Mouse (Mus musculus): Measurements from ENCODE around the gene Timp3. TPM values are rescaled to one million over a fixed set of nuclear protein-coding genes. Genes with fewer than 3 reads are reported as not detected.

Gene Timp3
- polyA plus RNA-seq, 1 experiment from 2014 or later: 208 TPM

GRCm38 (mm10) chr10:86339649-86340379 lies 39.6 kb downstream of the Timp3 start:
- H3K4me2 ChIP-seq (replicated peaks; ENCODE audit: low read depth, low read length): no peak overlapping the region
- 16% methylated on average over 2 of the region's 2 CpGs for WGBS
- H3K27me3 ChIP-seq (replicated peaks; ENCODE audit: insufficient read depth, low read length): no peaks in the 10 kb centered on the region
- TF ChIP-seq EP300 (IDR thresholded peaks at IDR 0.05) (peak; percentile 82), CTCF (IDR thresholded peaks at IDR 0.05) (peak; percentile 7; the same call in 1 of the 2 replicates)
- H3K9me3 ChIP-seq (ENCODE audit: low read length): no peaks in the 10 kb centered on the region
- H3K27ac ChIP-seq (ENCODE audit: low read length): peak overlapping the region; percentile 88
- peaks cover 61% of the 10 kb centered on the region; the same call in 1 of the 2 replicates for H3K4me1 ChIP-seq (ENCODE audit: insufficient read depth, low read depth, low read length)
- H3K36me3 ChIP-seq (ENCODE audit: insufficient read depth, low read length): peaks cover 11% of the 10 kb centered on the region; the same call in 1 of the 2 replicates
- no peak overlapping the region for H3K4me3 ChIP-seq (ENCODE audit: low read depth, low read length)
- ATAC-seq (peak; percentile 82), DNase-seq (ENCODE audit: low spot score) (peak; percentile 95)
- no peak overlapping the region for H3K9ac ChIP-seq (replicated peaks; ENCODE audit: low read depth)

- peak overlapping the region; percentile 88 for H3K27ac ChIP-seq (ENCODE audit: low read length)
- no peak overlapping the region for H3K4me2 ChIP-seq (replicated peaks; ENCODE audit: low read depth, low read length)
- ATAC-seq (no peak), DNase-seq (ENCODE audit: low spot score) (no peak)
- no peaks in the 10 kb centered on the region for H3K9me3 ChIP-seq (ENCODE audit: low read length)
- no peak overlapping the region for H3K4me3 ChIP-seq (ENCODE audit: low read depth, low read length)
- H3K4me1 ChIP-seq (ENCODE audit: insufficient read depth, low read depth, low read length): peaks cover 61% of the 10 kb centered on the region; the same call in 1 of the 2 replicates
- no peak for TF ChIP-seq CTCF (IDR thresholded peaks at IDR 0.05)
- no peak for TF ChIP-seq EP300 (IDR thresholded peaks at IDR 0.05)
- no peak overlapping the region for H3K9ac ChIP-seq (replicated peaks; ENCODE audit: low read depth)
- H3K36me3 ChIP-seq (ENCODE audit: insufficient read depth, low read length): peaks cover 11% of the 10 kb centered on the region; the same call in 1 of the 2 replicates
- 79% methylated on average over 7 of the region's 7 CpGs for WGBS
- H3K27me3 ChIP-seq (replicated peaks; ENCODE audit: insufficient read depth, low read length): no peaks in the 10 kb centered on the region
These were observed 40.2 kb downstream of the Timp3 start for GRCm38 (mm10) chr10:86340421-86340820.

GRCm38 (mm10) chr10:86340991-86341527 lies 40.9 kb downstream of the Timp3 start:
- WGBS: 71% methylated on average over 3 of the region's 3 CpGs

GRCm38 (mm10) chr10:86341589-86341988 lies 41.4 kb downstream of the Timp3 start:
- 11% methylated on average over 8 of the region's 8 CpGs for WGBS
- ATAC-seq: peak; percentile 36

More at GRCm38 (mm10) chr10:86340991-86341527, 40.9 kb downstream of the Timp3 start:
- peak overlapping the region; percentile 65 for H3K27ac ChIP-seq (ENCODE audit: low read length)
- DNase-seq (ENCODE audit: low spot score) (no peak), ATAC-seq (no peak)
- H3K4me3 ChIP-seq (ENCODE audit: low read depth, low read length): no peak overlapping the region
- H3K4me1 ChIP-seq (ENCODE audit: insufficient read depth, low read depth, low read length): peaks cover 55% of the 10 kb centered on the region; the same call in 1 of the 2 replicates
- H3K27me3 ChIP-seq (replicated peaks; ENCODE audit: insufficient read depth, low read length): no peaks in the 10 kb centered on the region
- TF ChIP-seq CTCF (IDR thresholded peaks at IDR 0.05) (no peak), EP300 (IDR thresholded peaks at IDR 0.05) (no peak)
- H3K9me3 ChIP-seq (ENCODE audit: low read length): no peaks in the 10 kb centered on the region
- no peak overlapping the region for H3K9ac ChIP-seq (replicated peaks; ENCODE audit: low read depth)
- H3K4me2 ChIP-seq (replicated peaks; ENCODE audit: low read depth, low read length): no peak overlapping the region
- peaks cover 11% of the 10 kb centered on the region; the same call in 1 of the 2 replicates for H3K36me3 ChIP-seq (ENCODE audit: insufficient read depth, low read length)

GRCm38 (mm10) chr10:86342151-86342550 lies 42.0 kb downstream of the Timp3 start:
- Histone ChIP-seq H3K27ac (ENCODE audit: low read length) (peak overlapping the region; percentile 65), H3K27me3 (replicated peaks; ENCODE audit: insufficient read depth, low read length) (no peaks in the 10 kb centered on the region), H3K9ac (replicated peaks; ENCODE audit: low read depth) (no peak overlapping the region), H3K4me2 (replicated peaks; ENCODE audit: low read depth, low read length) (no peak overlapping the region), H3K4me1 (ENCODE audit: insufficient read depth, low read depth, low read length) (peaks cover 49% of the 10 kb centered on the region; the same call in 1 of the 2 replicates), H3K36me3 (ENCODE audit: insufficient read depth, low read length) (peaks cover 16% of the 10 kb centered on the region; the same call in 1 of the 2 replicates), H3K4me3 (ENCODE audit: low read depth, low read length) (no peak overlapping the region), H3K9me3 (ENCODE audit: low read length) (no peaks in the 10 kb centered on the region)
- 76% methylated on average over 4 of the region's 4 CpGs for WGBS
- no peak for ATAC-seq
- no peak for DNase-seq (ENCODE audit: low spot score)
- no peak for TF ChIP-seq CTCF (IDR thresholded peaks at IDR 0.05)
- no peak; the same call in 1 of the 2 replicates for TF ChIP-seq EP300 (IDR thresholded peaks at IDR 0.05)

More at GRCm38 (mm10) chr10:86341589-86341988, 41.4 kb downstream of the Timp3 start:
- no peak for TF ChIP-seq CTCF (IDR thresholded peaks at IDR 0.05)
- TF ChIP-seq EP300 (IDR thresholded peaks at IDR 0.05): peak; percentile 34; the same call in 1 of the 2 replicates
- Histone ChIP-seq H3K27me3 (replicated peaks; ENCODE audit: insufficient read depth, low read length) (no peaks in the 10 kb centered on the region), H3K4me2 (replicated peaks; ENCODE audit: low read depth, low read length) (no peak overlapping the region), H3K9me3 (ENCODE audit: low read length) (no peaks in the 10 kb centered on the region), H3K4me1 (ENCODE audit: insufficient read depth, low read depth, low read length) (peaks cover 50% of the 10 kb centered on the region; the same call in 1 of the 2 replicates), H3K9ac (replicated peaks; ENCODE audit: low read depth) (no peak overlapping the region), H3K27ac (ENCODE audit: low read length) (peak overlapping the region; percentile 65), H3K36me3 (ENCODE audit: insufficient read depth, low read length) (peaks cover 16% of the 10 kb centered on the region; the same call in 1 of the 2 replicates), H3K4me3 (ENCODE audit: low read depth, low read length) (no peak overlapping the region)
- DNase-seq (ENCODE audit: low spot score): peak; percentile 69

GRCm38 (mm10) chr10:86342713-86343112 lies 42.5 kb downstream of the Timp3 start:
- 53% methylated on average over 7 of the region's 7 CpGs for WGBS
- Histone ChIP-seq H3K4me1 (ENCODE audit: insufficient read depth, low read depth, low read length) (peaks cover 47% of the 10 kb centered on the region; the same call in 1 of the 2 replicates), H3K27me3 (replicated peaks; ENCODE audit: insufficient read depth, low read length) (no peaks in the 10 kb centered on the region), H3K4me3 (ENCODE audit: low read depth, low read length) (no peak overlapping the region), H3K27ac (ENCODE audit: low read length) (peak overlapping the region; percentile 38; the same call in 1 of the 2 replicates), H3K9ac (replicated peaks; ENCODE audit: low read depth) (no peak overlapping the region), H3K36me3 (ENCODE audit: insufficient read depth, low read length) (peaks cover 19% of the 10 kb centered on the region; the same call in 1 of the 2 replicates), H3K4me2 (replicated peaks; ENCODE audit: low read depth, low read length) (no peak overlapping the region), H3K9me3 (ENCODE audit: low read length) (no peaks in the 10 kb centered on the region)
- TF ChIP-seq EP300 (IDR thresholded peaks at IDR 0.05) (no peak), CTCF (IDR thresholded peaks at IDR 0.05) (no peak)
- ATAC-seq: no peak
- DNase-seq (ENCODE audit: low spot score): no peak
